Mouse (Mus musculus) lung, embryonic 16.5 days (tissue): ENCODE data around the gene Nrip3. TPM values are rescaled to one million over a fixed set of nuclear protein-coding genes. Genes with fewer than 3 reads are reported as not detected.

Experiments used
- ATAC-seq: fragments of 200-750 bp; cut with Nextera tagmentation; 2 replicates; pipeline ENCODE4 v1.8.0; 2017; ENCODE audit warnings: low read depth, mild to moderate bottlenecking, moderate library complexity
- H3K27ac ChIP-seq: fragments of 300-500 bp; sonication (generic); 2 replicates; pipeline ENCODE4 v1.5.1; 2014; ENCODE audit warnings: mild to moderate bottlenecking, control low read depth, low read length
- H3K27me3 ChIP-seq: fragments of 300-500 bp; sonication (generic); 2 replicates; pipeline ENCODE4 v1.6.1; 2014; ENCODE audit warnings: low read depth, low read length, mixed read lengths; ENCODE audit not compliant: control insufficient read depth, insufficient read depth
- H3K36me3 ChIP-seq: fragments of 300-500 bp; sonication (generic); 2 replicates; pipeline ENCODE4 v1.6.1; 2014; ENCODE audit warnings: low read length; ENCODE audit not compliant: control insufficient read depth, insufficient read depth
- H3K4me1 ChIP-seq: fragments of 300-500 bp; sonication (generic); replicated peaks from 2 replicates; pipeline ENCODE4 v1.6.1; 2014; ENCODE audit warnings: low read length, mixed read lengths; ENCODE audit not compliant: control insufficient read depth, insufficient read depth
- H3K4me2 ChIP-seq: fragments of 300-500 bp; sonication (generic); 2 replicates; pipeline ENCODE4 v1.6.1; 2014; ENCODE audit warnings: low read depth, low read length, control low read depth
- H3K4me3 ChIP-seq: fragments of 300-500 bp; sonication (generic); 2 replicates; pipeline ENCODE4 v1.5.1; 2014; ENCODE audit warnings: mild to moderate bottlenecking, low read length, control low read depth
- H3K9ac ChIP-seq: fragments of 300-500 bp; sonication (generic); 2 replicates; pipeline ENCODE4 v1.6.1; 2014; ENCODE audit warnings: low read length, control low read depth
- H3K9me3 ChIP-seq: fragments of 300-500 bp; sonication (generic); 2 replicates; pipeline ENCODE4 v1.6.1; 2016; ENCODE audit warnings: low read length; ENCODE audit not compliant: control insufficient read depth
- WGBS: fragments of 180-500 bp; shearing (Covaris S2); extraction: QIAGEN DNeasy Blood & Tissue Kit; methylation state at CpG from one replicate; pipeline ENCODE4 v1.1.7; 2014; 5-methylcytosine and 5-hydroxymethylcytosine counted together
- polyA plus RNA-seq: library from polyadenylated mRNA; unstranded; fragments of >200 nt; fragmentation: Nextera tagmentation; extraction: Ambion mirVana; gene quantifications from 2 replicates; pipeline ENCODE4 v1.2.1, GENCODE M21; 2015

Gene Nrip3
- polyA plus RNA-seq, 1 experiment from 2014 or later: 0.55 TPM

GRCm38 (mm10) chr7:109783281-109783680 lies 1.5 kb upstream of the Nrip3 start:
- no peak overlapping the region for H3K4me3 ChIP-seq
- ATAC-seq: no peak
- 27% methylated on average over 7 of the region's 7 CpGs for WGBS
- peaks cover 9% of the 10 kb centered on the region; the same call in 1 of the 2 replicates for H3K4me1 ChIP-seq
- H3K36me3 ChIP-seq: no peaks in the 10 kb centered on the region
- H3K9ac ChIP-seq: no peak overlapping the region
- no peak overlapping the region for H3K4me2 ChIP-seq
- no peaks in the 10 kb centered on the region for H3K9me3 ChIP-seq
- peaks cover 45% of the 10 kb centered on the region for H3K27me3 ChIP-seq
- H3K27ac ChIP-seq: no peak overlapping the region

- ATAC-seq: peak; percentile 66
- WGBS: under 1% methylated on average over 24 of the region's 24 CpGs
- peak overlapping the region; percentile 97 for H3K4me2 ChIP-seq
- H3K36me3 ChIP-seq: no peaks in the 10 kb centered on the region
- peaks cover 9% of the 10 kb centered on the region; the same call in 1 of the 2 replicates for H3K4me1 ChIP-seq
- H3K27ac ChIP-seq: no peak overlapping the region
- H3K4me3 ChIP-seq: peak overlapping the region; percentile 55
- H3K27me3 ChIP-seq: peaks cover 45% of the 10 kb centered on the region
- H3K9me3 ChIP-seq: no peaks in the 10 kb centered on the region
- H3K9ac ChIP-seq: peak overlapping the region; percentile 54
Measured at GRCm38 (mm10) chr7:109781087-109781469, 747 bp downstream of the Nrip3 start.

- Histone ChIP-seq H3K9ac (no peak overlapping the region), H3K9me3 (no peaks in the 10 kb centered on the region)
Measured at GRCm38 (mm10) chr7:109772251-109772650, 9.6 kb downstream of the Nrip3 start.

GRCm38 (mm10) chr7:109768699-109769383 lies 13.0 kb downstream of the Nrip3 start:
- no peaks in the 10 kb centered on the region for H3K27me3 ChIP-seq
- no peaks in the 10 kb centered on the region for H3K4me1 ChIP-seq
- ATAC-seq: no peak
- H3K27ac ChIP-seq: no peak overlapping the region
- no peak overlapping the region for H3K9ac ChIP-seq
- no peak overlapping the region for H3K4me2 ChIP-seq
- H3K4me3 ChIP-seq: no peak overlapping the region
- WGBS: 26% methylated on average over 2 of the region's 2 CpGs
- H3K9me3 ChIP-seq: no peaks in the 10 kb centered on the region
- no peaks in the 10 kb centered on the region for H3K36me3 ChIP-seq

More at GRCm38 (mm10) chr7:109772251-109772650, 9.6 kb downstream of the Nrip3 start:
- Histone ChIP-seq H3K4me2 (no peak overlapping the region), H3K4me1 (no peaks in the 10 kb centered on the region), H3K27ac (no peak overlapping the region), H3K4me3 (no peak overlapping the region), H3K36me3 (no peaks in the 10 kb centered on the region), H3K27me3 (no peaks in the 10 kb centered on the region)
- ATAC-seq: no peak

GRCm38 (mm10) chr7:109767575-109768350 lies 14.1 kb downstream of the Nrip3 start:
- H3K36me3 ChIP-seq: no peaks in the 10 kb centered on the region
- no peaks in the 10 kb centered on the region for H3K27me3 ChIP-seq
- 74% methylated on average over 7 of the region's 7 CpGs for WGBS
- H3K4me1 ChIP-seq: no peaks in the 10 kb centered on the region
- no peak overlapping the region for H3K27ac ChIP-seq
- H3K4me2 ChIP-seq: no peak overlapping the region
- H3K9ac ChIP-seq: no peak overlapping the region
- H3K4me3 ChIP-seq: no peak overlapping the region
- ATAC-seq: no peak
- H3K9me3 ChIP-seq: no peaks in the 10 kb centered on the region

- H3K36me3 ChIP-seq: no peaks in the 10 kb centered on the region
- H3K4me2 ChIP-seq: no peak overlapping the region
- H3K27me3 ChIP-seq: no peaks in the 10 kb centered on the region
- no peaks in the 10 kb centered on the region for H3K9me3 ChIP-seq
- H3K4me3 ChIP-seq: no peak overlapping the region
- H3K4me1 ChIP-seq: no peaks in the 10 kb centered on the region
- no peak for ATAC-seq
- no peak overlapping the region for H3K27ac ChIP-seq
- 67% methylated on average over 2 of the region's 2 CpGs for WGBS
- H3K9ac ChIP-seq: no peak overlapping the region
Measured at GRCm38 (mm10) chr7:109764009-109764408, 17.8 kb downstream of the Nrip3 start.

GRCm38 (mm10) chr7:109756291-109756690 lies 25.5 kb downstream of the Nrip3 start:
- no peak for ATAC-seq
- Histone ChIP-seq H3K4me1 (peaks cover 8% of the 10 kb centered on the region; the same call in 1 of the 2 replicates), H3K27me3 (no peaks in the 10 kb centered on the region), H3K4me3 (no peak overlapping the region), H3K27ac (no peak overlapping the region), H3K9me3 (no peaks in the 10 kb centered on the region), H3K36me3 (no peaks in the 10 kb centered on the region), H3K4me2 (no peak overlapping the region), H3K9ac (no peak overlapping the region)
- 91% methylated on average over 3 of the region's 3 CpGs for WGBS

- Histone ChIP-seq H3K4me1 (peaks cover 9% of the 10 kb centered on the region; the same call in 1 of the 2 replicates), H3K27me3 (no peaks in the 10 kb centered on the region), H3K27ac (no peak overlapping the region), H3K4me3 (no peak overlapping the region), H3K9ac (no peak overlapping the region), H3K36me3 (no peaks in the 10 kb centered on the region), H3K9me3 (no peaks in the 10 kb centered on the region), H3K4me2 (no peak overlapping the region)
- no peak for ATAC-seq
- WGBS: 89% methylated on average over 8 of the region's 8 CpGs
Measured at GRCm38 (mm10) chr7:109754034-109754433, 27.8 kb downstream of the Nrip3 start.
